Mouse (Mus musculus): ENCODE measurements at regions not wholly inside any gene's neighbourhood (a gene's known extent, or its start where the extent isn't known, plus 50 kb on each side); places are given as distances from the start of the nearest gene placed in this dataset.

DNA sequence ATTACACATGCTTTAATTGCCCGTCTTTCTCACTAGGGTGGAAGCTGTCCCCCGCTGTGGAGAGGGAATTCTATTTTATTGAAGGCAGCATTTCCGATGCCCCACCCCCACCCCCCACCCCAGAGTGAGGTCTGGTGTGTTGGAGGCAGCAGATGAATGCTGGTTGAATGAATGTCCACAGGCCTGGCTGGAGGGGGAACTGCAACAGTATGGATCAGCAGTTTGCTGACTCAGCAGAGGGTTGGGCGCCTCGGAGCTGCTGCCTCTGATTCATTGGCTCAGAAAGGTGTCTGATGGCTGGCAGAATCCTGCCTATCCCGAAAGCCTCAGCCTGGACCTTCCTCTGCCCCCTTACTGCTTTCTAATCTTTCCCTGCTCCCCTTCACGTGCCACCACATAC lies 200.6 kb upstream of the Gjb5 start:
- Histone ChIP-seq H3K4me3 (no peak overlapping the region), H3K4me2 (ENCODE audit: low read depth) (no peak overlapping the region), H3K27me3 (ENCODE audit: control insufficient read depth, insufficient read depth, insufficient read length) (no peaks in the 10 kb centered on the region), H3K79me2 (ENCODE audit: control insufficient read depth, insufficient read depth) (no peaks in the 10 kb centered on the region), H3ac (ENCODE audit: control insufficient read depth, insufficient read length) (no peak overlapping the region), H3K36me3 (ENCODE audit: control insufficient read depth, insufficient read depth) (no peaks in the 10 kb centered on the region)
- TF ChIP-seq CEBPB (IDR thresholded peaks at IDR 0.05; ENCODE audit: insufficient read depth, poor library complexity, severe bottlenecking) = no peak
- no peak for TF ChIP-seq TCF12 (IDR thresholded peaks at IDR 0.05; ENCODE audit: insufficient read depth, poor library complexity, severe bottlenecking)
- no peak for TF ChIP-seq TCF3 (IDR thresholded peaks at IDR 0.05; ENCODE audit: insufficient read length, low read depth)
- TF ChIP-seq E2F4 (IDR thresholded peaks at IDR 0.05; ENCODE audit: insufficient read depth) = no peak
- no peak for TF ChIP-seq SRF (IDR thresholded peaks at IDR 0.05; ENCODE audit: control insufficient read depth, insufficient read length, low read depth)
- TF ChIP-seq USF1 (IDR thresholded peaks at IDR 0.05; ENCODE audit: low read depth) = no peak
- no peak for TF ChIP-seq MYOD1 (IDR thresholded peaks at IDR 0.05; ENCODE audit: control insufficient read depth in 1 of 3, insufficient read length in 2 of 3, low read depth in 2 of 3)
- TF ChIP-seq REST (IDR thresholded peaks at IDR 0.05; ENCODE audit: insufficient read depth, insufficient read length) = no peak
- no peak for TF ChIP-seq POLR2A (IDR thresholded peaks at IDR 0.05; ENCODE audit: insufficient read length, low read depth)
- no peak for TF ChIP-seq MYOG (IDR thresholded peaks at IDR 0.05; ENCODE audit: control insufficient read depth in 1 of 3, insufficient read depth in 1 of 3, insufficient read length in 2 of 3, low read depth in 2 of 3)
- no peak for TF ChIP-seq POLR2AphosphoS2 (IDR thresholded peaks at IDR 0.05; ENCODE audit: insufficient read length, low read depth)
- TF ChIP-seq MAX (IDR thresholded peaks at IDR 0.05; ENCODE audit: low read depth) = no peak

DNA sequence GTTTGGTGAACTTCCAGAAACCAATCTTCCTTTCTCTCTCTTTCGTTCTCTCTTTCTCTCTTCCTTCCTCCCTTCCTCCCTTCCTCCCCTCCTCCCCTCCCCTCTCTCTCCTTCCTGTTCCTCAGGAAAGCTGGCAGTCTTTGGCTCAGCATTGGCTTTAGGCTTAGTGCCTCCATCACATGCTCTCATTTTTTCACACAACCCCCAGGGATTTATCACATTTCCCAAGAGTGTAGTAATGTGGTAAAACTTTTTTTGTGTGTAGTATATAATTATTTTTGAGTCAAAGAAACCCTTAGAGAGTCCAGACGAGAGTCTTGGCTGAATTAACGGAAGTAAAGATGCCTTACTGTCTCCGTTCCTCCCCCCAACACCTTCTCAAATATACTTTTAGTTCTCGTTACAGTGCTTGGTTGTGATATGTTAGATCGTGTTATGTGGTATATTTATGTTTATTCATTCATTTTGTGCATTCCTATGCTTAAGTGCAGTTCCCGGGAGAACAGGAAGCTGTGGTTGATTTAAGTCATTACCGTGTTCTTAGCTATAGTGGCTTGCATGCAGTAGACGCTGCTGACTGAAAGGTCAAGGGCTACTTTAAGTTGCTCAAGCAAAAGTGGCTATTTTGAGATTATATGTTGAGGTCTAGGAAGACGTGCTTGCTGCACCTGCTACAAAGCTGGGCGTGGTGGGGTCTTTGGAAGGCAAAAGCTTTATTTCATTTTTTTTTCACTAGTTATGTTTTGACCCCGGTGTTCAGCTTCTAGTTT lies 194.7 kb upstream of the Gjb5 start:
- Histone ChIP-seq H3K27me3 (ENCODE audit: control insufficient read depth, insufficient read depth, insufficient read length) (no peaks in the 10 kb centered on the region), H3K79me2 (ENCODE audit: control insufficient read depth, insufficient read depth) (no peaks in the 10 kb centered on the region), H3K4me3 (no peak overlapping the region), H3ac (ENCODE audit: control insufficient read depth, insufficient read length) (no peak overlapping the region), H3K4me2 (ENCODE audit: low read depth) (no peak overlapping the region), H3K36me3 (ENCODE audit: control insufficient read depth, insufficient read depth) (no peaks in the 10 kb centered on the region)
- no peak for TF ChIP-seq E2F4 (IDR thresholded peaks at IDR 0.05; ENCODE audit: insufficient read depth)
- no peak for TF ChIP-seq MYOG (IDR thresholded peaks at IDR 0.05; ENCODE audit: control insufficient read depth in 1 of 3, insufficient read depth in 1 of 3, insufficient read length in 2 of 3, low read depth in 2 of 3)
- no peak for TF ChIP-seq TCF3 (IDR thresholded peaks at IDR 0.05; ENCODE audit: insufficient read length, low read depth)
- TF ChIP-seq USF1 (IDR thresholded peaks at IDR 0.05; ENCODE audit: low read depth) = no peak
- no peak for TF ChIP-seq TCF12 (IDR thresholded peaks at IDR 0.05; ENCODE audit: insufficient read depth, poor library complexity, severe bottlenecking)
- no peak for TF ChIP-seq CEBPB (IDR thresholded peaks at IDR 0.05; ENCODE audit: insufficient read depth, poor library complexity, severe bottlenecking)
- TF ChIP-seq REST (IDR thresholded peaks at IDR 0.05; ENCODE audit: insufficient read depth, insufficient read length) = no peak
- TF ChIP-seq MAX (IDR thresholded peaks at IDR 0.05; ENCODE audit: low read depth) = no peak
- TF ChIP-seq MYOD1 (IDR thresholded peaks at IDR 0.05; ENCODE audit: control insufficient read depth in 1 of 3, insufficient read length in 2 of 3, low read depth in 2 of 3) = no peak
- TF ChIP-seq POLR2AphosphoS2 (IDR thresholded peaks at IDR 0.05; ENCODE audit: insufficient read length, low read depth) = no peak
- TF ChIP-seq SRF (IDR thresholded peaks at IDR 0.05; ENCODE audit: control insufficient read depth, insufficient read length, low read depth) = no peak
- TF ChIP-seq POLR2A (IDR thresholded peaks at IDR 0.05; ENCODE audit: insufficient read length, low read depth) = no peak

DNA sequence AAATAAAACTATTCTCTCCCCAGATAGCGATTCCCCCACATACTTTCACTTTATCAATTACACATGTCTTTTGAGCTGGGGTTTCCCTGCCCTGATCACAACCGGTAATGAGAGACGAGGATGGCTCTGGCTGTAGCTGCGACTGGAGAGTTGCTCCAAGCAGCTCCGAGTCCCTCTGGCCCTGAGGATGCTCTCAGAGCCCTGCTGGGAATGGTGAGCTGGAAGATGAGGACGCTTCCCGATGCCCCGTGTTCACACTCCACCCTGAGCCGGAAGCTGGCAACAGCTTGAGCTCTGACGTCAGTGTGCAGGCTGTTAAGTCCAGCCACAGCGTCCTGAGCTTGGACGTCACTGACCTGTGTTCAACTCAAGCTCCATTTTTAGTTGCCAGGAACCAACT lies 191.6 kb upstream of the Gjb5 start:
- TF ChIP-seq MYOG (IDR thresholded peaks at IDR 0.05; ENCODE audit: control insufficient read depth in 1 of 3, insufficient read depth in 1 of 3, insufficient read length in 2 of 3, low read depth in 2 of 3) = no peak
- no peak for TF ChIP-seq USF1 (IDR thresholded peaks at IDR 0.05; ENCODE audit: low read depth)
- TF ChIP-seq TCF3 (IDR thresholded peaks at IDR 0.05; ENCODE audit: insufficient read length, low read depth) = no peak
- TF ChIP-seq TCF12 (IDR thresholded peaks at IDR 0.05; ENCODE audit: insufficient read depth, poor library complexity, severe bottlenecking) = no peak
- no peak for TF ChIP-seq POLR2AphosphoS2 (IDR thresholded peaks at IDR 0.05; ENCODE audit: insufficient read length, low read depth)
- no peak for TF ChIP-seq MAX (IDR thresholded peaks at IDR 0.05; ENCODE audit: low read depth)
- no peak for TF ChIP-seq POLR2A (IDR thresholded peaks at IDR 0.05; ENCODE audit: insufficient read length, low read depth)
- TF ChIP-seq SRF (IDR thresholded peaks at IDR 0.05; ENCODE audit: control insufficient read depth, insufficient read length, low read depth) = no peak
- TF ChIP-seq REST (IDR thresholded peaks at IDR 0.05; ENCODE audit: insufficient read depth, insufficient read length) = no peak
- TF ChIP-seq E2F4 (IDR thresholded peaks at IDR 0.05; ENCODE audit: insufficient read depth) = no peak
- no peak overlapping the region for H3K4me3 ChIP-seq

GRCm38 (mm10) chr4:127549018-127549417 lies 191.0 kb upstream of the Gjb5 start:
- Histone ChIP-seq H3K36me3 (ENCODE audit: control insufficient read depth, insufficient read depth) (no peaks in the 10 kb centered on the region), H3ac (ENCODE audit: control insufficient read depth, insufficient read length) (no peak overlapping the region), H3K79me2 (ENCODE audit: control insufficient read depth, insufficient read depth) (no peaks in the 10 kb centered on the region), H3K4me2 (ENCODE audit: low read depth) (peak overlapping the region; percentile 24), H3K4me3 (no peak overlapping the region), H3K27me3 (ENCODE audit: control insufficient read depth, insufficient read depth, insufficient read length) (no peaks in the 10 kb centered on the region)
- TF ChIP-seq E2F4 (IDR thresholded peaks at IDR 0.05; ENCODE audit: insufficient read depth) (no peak), SRF (IDR thresholded peaks at IDR 0.05; ENCODE audit: control insufficient read depth, insufficient read length, low read depth) (no peak), POLR2A (IDR thresholded peaks at IDR 0.05; ENCODE audit: insufficient read length, low read depth) (no peak), MAX (IDR thresholded peaks at IDR 0.05; ENCODE audit: low read depth) (no peak), TCF12 (IDR thresholded peaks at IDR 0.05; ENCODE audit: insufficient read depth, poor library complexity, severe bottlenecking) (no peak), CEBPB (IDR thresholded peaks at IDR 0.05; ENCODE audit: insufficient read depth, poor library complexity, severe bottlenecking) (no peak), MYOG (IDR thresholded peaks at IDR 0.05; ENCODE audit: control insufficient read depth in 1 of 3, insufficient read depth in 1 of 3, insufficient read length in 2 of 3, low read depth in 2 of 3) (no peak), TCF3 (IDR thresholded peaks at IDR 0.05; ENCODE audit: insufficient read length, low read depth) (no peak)

More for the DNA sequence above, 191.6 kb upstream of the Gjb5 start:
- no peak overlapping the region for H3ac ChIP-seq (ENCODE audit: control insufficient read depth, insufficient read length)
- no peaks in the 10 kb centered on the region for H3K79me2 ChIP-seq (ENCODE audit: control insufficient read depth, insufficient read depth)
- no peaks in the 10 kb centered on the region for H3K36me3 ChIP-seq (ENCODE audit: control insufficient read depth, insufficient read depth)
- H3K27me3 ChIP-seq (ENCODE audit: control insufficient read depth, insufficient read depth, insufficient read length) = no peaks in the 10 kb centered on the region
- peak overlapping the region; percentile 24 for H3K4me2 ChIP-seq (ENCODE audit: low read depth)

Data from myocyte (in vitro differentiated cells).